Mouse (Mus musculus) limb, embryonic 13.5 days (tissue): ENCODE data around the gene Fer1l5. TPM values are rescaled to one million over a fixed set of nuclear protein-coding genes. Genes with fewer than 3 reads are reported as not detected.

Source experiments
- ATAC-seq: fragments of 200-750 bp; cut with Nextera tagmentation; 2 replicates; pipeline ENCODE4 v1.8.0; 2017; ENCODE audit warnings: low read depth, moderate number of reproducible peaks, moderate TSS enrichment; ENCODE audit not compliant: low FRiP score
- H3K27ac ChIP-seq: fragments of 300-500 bp; sonication (generic); 2 replicates; pipeline ENCODE4 v1.5.1; 2015; ENCODE audit warnings: inconsistent platforms, mild to moderate bottlenecking, moderate library complexity
- H3K27me3 ChIP-seq: fragments of 300-500 bp; sonication (generic); 2 replicates; pipeline ENCODE4 v1.6.1; 2015; ENCODE audit warnings: mild to moderate bottlenecking, inconsistent platforms
- H3K36me3 ChIP-seq: fragments of 300-500 bp; sonication (generic); 2 replicates; pipeline ENCODE4 v1.6.1; 2015; ENCODE audit warnings: inconsistent platforms, mild to moderate bottlenecking, moderate library complexity
- H3K4me1 ChIP-seq: fragments of 300-500 bp; sonication (generic); 2 replicates; pipeline ENCODE4 v1.6.1; 2015; ENCODE audit warnings: inconsistent platforms
- H3K4me2 ChIP-seq: fragments of 300-500 bp; sonication (generic); replicated peaks from 2 replicates; pipeline ENCODE4 v1.6.1; 2015; ENCODE audit warnings: inconsistent platforms, mild to moderate bottlenecking, moderate library complexity
- H3K4me3 ChIP-seq: fragments of 300-500 bp; sonication (generic); 2 replicates; pipeline ENCODE4 v1.5.1; 2015; ENCODE audit warnings: moderate library complexity, mild to moderate bottlenecking, inconsistent platforms
- H3K9ac ChIP-seq: fragments of 300-500 bp; sonication (generic); 2 replicates; pipeline ENCODE4 v1.6.1; 2015; ENCODE audit warnings: mild to moderate bottlenecking, inconsistent platforms
- H3K9me3 ChIP-seq: fragments of 300-500 bp; sonication (generic); 2 replicates; pipeline ENCODE4 v1.6.1; 2016; ENCODE audit warnings: inconsistent platforms
- WGBS: fragments of 180-500 bp; shearing (Covaris S2); methylation state at CpG from one replicate; pipeline ENCODE4 v1.1.7; 2015; 5-methylcytosine and 5-hydroxymethylcytosine counted together
- polyA plus RNA-seq: library from polyadenylated mRNA; unstranded; fragments of >200 nt; fragmentation: Nextera tagmentation; extraction: Ambion mirVana; gene quantifications from 2 replicates; pipeline ENCODE4 v1.2.1, GENCODE M21; 2015

The Fer1l5 gene
- polyA plus RNA-seq, result 0.97 and 1.1 TPM in 2 replicates

DNA sequence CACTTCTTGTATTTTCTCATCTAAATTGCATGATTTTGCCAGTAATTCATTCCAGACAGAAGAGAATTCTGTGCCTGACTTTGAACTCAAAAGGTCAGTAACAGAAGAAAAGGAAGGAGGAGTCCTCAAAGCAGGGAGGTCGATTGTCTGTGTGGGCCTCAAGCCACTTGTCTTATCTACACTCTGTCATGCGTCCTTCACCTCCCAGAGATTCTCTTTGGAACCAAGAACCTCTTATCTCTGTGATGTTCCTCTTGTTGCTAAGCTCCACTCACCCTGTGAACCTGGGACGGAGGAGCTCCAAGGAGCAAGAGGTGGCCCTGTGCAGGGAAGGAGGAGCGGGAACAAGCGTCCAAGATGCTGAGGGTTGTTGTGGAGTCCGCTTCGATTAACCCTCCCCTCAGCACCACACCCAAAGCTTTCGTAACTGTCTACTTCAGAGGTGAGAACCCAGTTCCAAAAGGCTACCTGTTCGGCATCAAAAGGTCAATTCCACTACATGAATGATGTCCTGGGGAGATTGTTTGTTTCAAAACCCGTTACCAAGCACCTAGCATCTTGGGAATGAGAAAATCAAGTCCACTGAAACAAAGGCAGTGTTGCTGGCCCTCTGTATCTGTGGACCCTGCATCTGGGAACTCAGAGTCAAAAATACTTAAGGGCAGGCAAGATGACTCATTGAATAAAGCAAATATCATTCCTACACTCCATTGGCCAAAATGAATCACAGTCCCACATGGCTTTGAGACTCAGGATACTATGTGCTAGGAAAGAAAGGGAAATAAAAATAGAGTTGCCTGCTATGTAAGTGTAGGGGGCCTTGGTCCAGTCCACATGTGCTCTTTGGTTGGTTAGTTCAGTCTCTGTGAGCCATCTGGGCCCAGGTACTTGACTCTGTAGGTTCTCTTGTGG lies at the start of gene Fer1l5:
Gene Fer1l5 (plus strand): TSS at position 358 of the 912 bp plus-strand sequence.
- no peaks in the 10 kb centered on the region for H3K9me3 ChIP-seq
- H3K4me3 ChIP-seq, result no peak within 1 kb of the TSS
- WGBS, result 80% methylated on average over 10 of the region's 10 CpGs
- H3K4me1 ChIP-seq, result peaks cover 10% of the 10 kb centered on the region
- H3K36me3 ChIP-seq, result no peaks in the 10 kb centered on the region
- no peak for ATAC-seq
- no peaks in the 10 kb centered on the region for H3K27me3 ChIP-seq
- no peak within 1 kb of the TSS for H3K4me2 ChIP-seq
- H3K9ac ChIP-seq, result no peak within 1 kb of the TSS
- no peak within 1 kb of the TSS for H3K27ac ChIP-seq

DNA sequence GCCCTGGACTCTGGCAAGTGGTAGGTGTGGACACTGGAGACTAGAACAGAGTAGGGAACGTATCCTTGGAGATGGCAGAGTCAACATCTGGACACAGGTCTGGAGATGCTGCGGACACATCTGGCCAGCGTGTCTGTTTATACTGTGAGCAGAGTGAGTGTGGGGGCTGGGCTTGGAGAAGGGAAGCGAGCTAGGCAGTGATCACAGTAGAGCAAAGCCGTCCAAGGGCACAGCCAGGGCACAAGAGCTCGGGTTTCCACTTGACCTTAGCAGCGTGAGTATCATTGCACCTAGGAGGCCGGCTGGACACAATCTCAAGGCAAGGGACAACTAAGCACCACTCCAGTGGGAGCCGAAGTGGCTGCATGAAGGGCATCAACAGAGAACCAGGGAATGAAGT lies 49.0 kb upstream of the Fer1l5 start:
- H3K27me3 ChIP-seq, result no peaks in the 10 kb centered on the region
- ATAC-seq, result no peak
- H3K4me1 ChIP-seq, result peaks cover 10% of the 10 kb centered on the region; the same call in 1 of the 2 replicates
- H3K9me3 ChIP-seq, result no peaks in the 10 kb centered on the region
- H3K9ac ChIP-seq, result no peak overlapping the region
- H3K4me2 ChIP-seq, result no peak overlapping the region
- WGBS, result 46% methylated on average over 9 of the region's 9 CpGs
- H3K36me3 ChIP-seq, result peaks cover 44% of the 10 kb centered on the region
- no peak overlapping the region for H3K27ac ChIP-seq
- H3K4me3 ChIP-seq, result no peak overlapping the region

GRCm38 (mm10) chr1:36323746-36324448 lies 48.2 kb upstream of the Fer1l5 start:
- Histone ChIP-seq H3K4me1 (peaks cover 10% of the 10 kb centered on the region; the same call in 1 of the 2 replicates), H3K36me3 (peaks cover 44% of the 10 kb centered on the region), H3K27me3 (no peaks in the 10 kb centered on the region), H3K27ac (no peak overlapping the region), H3K4me3 (no peak overlapping the region), H3K9ac (no peak overlapping the region), H3K4me2 (no peak overlapping the region), H3K9me3 (no peaks in the 10 kb centered on the region)
- 41% methylated on average over 8 of the region's 8 CpGs for WGBS
- ATAC-seq, result peak; percentile 49; the same call in 1 of the 2 replicates

DNA sequence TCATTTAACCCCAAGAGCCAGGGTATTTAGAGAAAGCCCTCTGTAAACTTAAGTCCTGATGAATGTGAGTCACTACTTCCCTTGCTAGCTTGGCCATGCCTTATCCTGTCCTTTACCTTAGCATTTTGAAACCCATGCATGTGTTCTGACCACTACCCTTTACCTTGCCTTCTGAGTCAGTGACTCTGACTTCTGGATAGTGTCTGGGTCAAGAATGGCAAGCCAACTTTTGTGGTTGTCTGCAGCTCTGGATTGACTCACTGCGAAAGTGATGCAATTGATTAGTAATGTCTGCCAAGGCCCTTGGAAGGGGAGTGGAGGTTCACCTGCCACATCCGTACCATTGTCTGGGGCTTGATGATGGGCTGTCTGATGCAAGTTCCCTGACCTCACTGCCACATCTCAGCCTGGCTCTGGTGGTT lies 46.2 kb upstream of the Fer1l5 start:
- Histone ChIP-seq H3K9ac (no peak overlapping the region), H3K4me1 (peaks cover 10% of the 10 kb centered on the region; the same call in 1 of the 2 replicates), H3K4me3 (no peak overlapping the region), H3K4me2 (no peak overlapping the region), H3K27me3 (no peaks in the 10 kb centered on the region), H3K9me3 (no peaks in the 10 kb centered on the region), H3K27ac (no peak overlapping the region), H3K36me3 (peaks cover 41% of the 10 kb centered on the region)
- no peak for ATAC-seq
- WGBS, result 96% methylated on average over 2 of the region's 2 CpGs

DNA sequence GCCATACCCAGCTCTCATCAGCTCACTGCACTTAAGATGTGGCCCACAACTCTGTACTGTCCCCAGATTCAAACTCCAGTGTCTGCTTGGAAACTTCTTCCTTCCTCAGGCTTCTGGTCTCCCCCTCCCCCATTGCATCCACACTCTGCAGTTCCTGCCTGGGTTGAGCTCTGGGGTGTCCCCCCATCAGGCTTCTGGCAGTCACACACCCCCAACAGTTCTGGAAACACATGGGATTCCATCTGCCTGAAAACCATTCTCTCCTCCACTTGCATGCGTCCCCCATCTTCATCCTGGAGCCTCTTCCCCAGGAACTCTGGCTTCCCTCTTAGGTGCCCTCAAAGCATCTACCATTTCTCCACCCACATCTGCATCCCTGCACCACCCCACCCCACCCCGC lies 45.3 kb upstream of the Fer1l5 start:
- WGBS, result 88% methylated on average over 2 of the region's 2 CpGs

DNA sequence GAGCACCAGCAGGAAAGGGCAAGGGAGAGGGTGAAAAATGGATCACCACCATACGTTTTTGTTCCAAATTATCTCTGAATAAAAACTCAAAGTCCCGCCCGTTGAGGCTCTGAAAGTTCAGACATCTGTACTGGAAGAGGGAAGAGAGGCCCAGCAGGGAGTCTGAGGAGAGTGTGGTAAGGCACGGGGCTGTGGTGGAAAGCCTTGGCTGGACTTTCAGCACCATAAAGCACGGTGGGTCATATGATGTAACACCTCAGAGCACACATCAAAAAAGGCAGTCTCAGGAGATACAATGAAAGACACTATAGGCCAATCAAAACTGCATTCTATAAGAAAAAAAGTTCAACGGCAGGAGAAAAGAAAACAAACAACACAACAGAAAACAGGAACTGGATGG lies 40.3 kb upstream of the Fer1l5 start:
- Histone ChIP-seq H3K36me3 (peaks cover 61% of the 10 kb centered on the region), H3K27ac (no peak overlapping the region), H3K9ac (no peak overlapping the region), H3K9me3 (no peaks in the 10 kb centered on the region), H3K4me2 (no peak overlapping the region), H3K4me1 (no peaks in the 10 kb centered on the region), H3K27me3 (no peaks in the 10 kb centered on the region), H3K4me3 (no peak overlapping the region)
- no peak for ATAC-seq
- WGBS, result 67% methylated on average over 6 of the region's 6 CpGs

More for the DNA sequence above, 45.3 kb upstream of the Fer1l5 start:
- Histone ChIP-seq H3K4me2 (no peak overlapping the region), H3K4me3 (no peak overlapping the region), H3K9me3 (no peaks in the 10 kb centered on the region), H3K27ac (no peak overlapping the region), H3K4me1 (peaks cover 10% of the 10 kb centered on the region; the same call in 1 of the 2 replicates), H3K36me3 (peaks cover 44% of the 10 kb centered on the region), H3K9ac (no peak overlapping the region), H3K27me3 (no peaks in the 10 kb centered on the region)
- no peak for ATAC-seq

GRCm38 (mm10) chr1:36332955-36333887 lies 38.9 kb upstream of the Fer1l5 start:
- Histone ChIP-seq H3K27ac (no peak overlapping the region), H3K4me3 (no peak overlapping the region), H3K4me2 (no peak overlapping the region), H3K27me3 (no peaks in the 10 kb centered on the region), H3K9ac (no peak overlapping the region), H3K4me1 (no peaks in the 10 kb centered on the region), H3K36me3 (peaks cover 65% of the 10 kb centered on the region), H3K9me3 (no peaks in the 10 kb centered on the region)
- WGBS, result 82% methylated on average over 14 of the region's 14 CpGs
- ATAC-seq, result peak; percentile 57

GRCm38 (mm10) chr1:36342547-36342946 lies 29.5 kb upstream of the Fer1l5 start:
- H3K36me3 ChIP-seq, result peaks cover 98% of the 10 kb centered on the region

GRCm38 (mm10) chr1:36352351-36352750 lies 19.7 kb upstream of the Fer1l5 start:
- no peak for ATAC-seq
- 90% methylated on average over 4 of the region's 4 CpGs for WGBS

More at GRCm38 (mm10) chr1:36342547-36342946, 29.5 kb upstream of the Fer1l5 start:
- H3K9ac ChIP-seq, result no peak overlapping the region
- H3K9me3 ChIP-seq, result no peaks in the 10 kb centered on the region
- 93% methylated on average over 6 of the region's 6 CpGs for WGBS
- H3K4me3 ChIP-seq, result no peak overlapping the region
- H3K27me3 ChIP-seq, result no peaks in the 10 kb centered on the region
- H3K4me2 ChIP-seq, result no peak overlapping the region
- no peak overlapping the region for H3K27ac ChIP-seq
- H3K4me1 ChIP-seq, result no peaks in the 10 kb centered on the region
- no peak for ATAC-seq

DNA sequence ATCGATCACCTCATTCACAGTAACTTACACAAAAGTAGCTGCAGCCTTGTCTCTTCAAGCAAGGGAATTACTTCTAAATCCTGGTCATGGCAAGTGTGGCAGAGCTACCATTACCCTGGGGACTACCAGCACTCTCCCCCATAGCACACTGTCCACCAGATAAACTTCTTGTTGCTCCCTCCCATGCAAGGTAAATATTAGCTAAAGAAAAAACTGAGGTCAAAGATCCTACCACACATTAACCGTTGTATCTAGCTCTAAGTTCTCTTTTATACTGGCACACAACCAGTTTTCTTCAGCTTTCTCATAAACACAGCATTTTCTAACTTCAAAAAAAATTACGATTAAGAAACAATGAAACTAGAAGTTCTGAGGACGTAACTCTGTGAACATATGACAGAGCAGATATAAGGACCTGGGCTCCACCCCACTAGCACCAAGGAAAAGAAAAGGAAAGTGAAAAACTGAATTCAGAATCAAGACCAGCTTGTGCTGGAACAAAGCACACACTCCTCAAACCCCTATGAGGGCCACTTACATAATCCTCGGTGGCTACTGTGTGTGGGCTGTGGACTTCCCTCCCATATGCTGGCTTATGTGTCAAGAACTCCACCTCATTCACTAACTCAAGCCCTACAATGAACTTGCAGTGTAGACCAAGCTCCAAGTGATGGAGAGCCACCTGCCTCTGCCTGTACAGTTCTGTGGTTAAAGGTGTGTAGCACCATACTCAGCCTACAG lies 15.0 kb upstream of the Fer1l5 start:
- Histone ChIP-seq H3K36me3 (peaks cover 86% of the 10 kb centered on the region), H3K4me3 (no peak overlapping the region), H3K9me3 (no peaks in the 10 kb centered on the region), H3K9ac (no peak overlapping the region), H3K27me3 (no peaks in the 10 kb centered on the region), H3K4me1 (no peaks in the 10 kb centered on the region), H3K27ac (no peak overlapping the region), H3K4me2 (no peak overlapping the region)
- no peak for ATAC-seq
- whole genome bisulfite sequencing, result 96% methylated on average over 5 of the region's 5 CpGs

More at GRCm38 (mm10) chr1:36352351-36352750, 19.7 kb upstream of the Fer1l5 start:
- no peak overlapping the region for H3K27ac ChIP-seq
- H3K4me2 ChIP-seq, result no peak overlapping the region
- no peak overlapping the region for H3K4me3 ChIP-seq
- H3K27me3 ChIP-seq, result no peaks in the 10 kb centered on the region
- no peaks in the 10 kb centered on the region for H3K4me1 ChIP-seq
- H3K9ac ChIP-seq, result no peak overlapping the region
- H3K36me3 ChIP-seq, result peaks cover 94% of the 10 kb centered on the region
- no peaks in the 10 kb centered on the region for H3K9me3 ChIP-seq

- no peak for ATAC-seq
- WGBS, result 59% methylated on average over 12 of the region's 12 CpGs
- Histone ChIP-seq H3K4me3 (peak overlapping the region; percentile 58), H3K36me3 (peaks cover 31% of the 10 kb centered on the region), H3K27me3 (no peaks in the 10 kb centered on the region), H3K4me2 (peak overlapping the region; percentile 84), H3K9ac (peak overlapping the region; percentile 84), H3K9me3 (no peaks in the 10 kb centered on the region), H3K4me1 (peaks cover 15% of the 10 kb centered on the region), H3K27ac (no peak overlapping the region)
Measured at GRCm38 (mm10) chr1:36367698-36368097, 4.4 kb upstream of the Fer1l5 start.
